Mouse (Mus musculus): Measurements from ENCODE around the gene Map2k4.

- TF ChIP-seq CTCF (IDR thresholded peaks at IDR 0.05; ENCODE audit: control insufficient read depth, insufficient read depth, low read length) (no peak), POLR2A (IDR thresholded peaks at IDR 0.05; ENCODE audit: borderline replicate concordance, control insufficient read depth, low read depth, low read length) (no peak)
These were observed 126.1 kb downstream of the Map2k4 start for GRCm38 (mm10) chr11:65661790-65662522.
